Mouse (Mus musculus) kidney, postnatal 36 days (tissue): ENCODE measurements around the gene Tmem63a.

ENCODE experiments used
- DNase-seq, 2 experiments: peaks; one replicate each; pipeline ENCODE4 v3.0.0; 2021 to 2022; ENCODE audit warnings: mixed read lengths in 2 of 2

Tmem63a gene

GRCm38 (mm10) chr1:180965786-180966185, 23.6 kb downstream of the Tmem63a start:
- DNase-seq: no peak

- peak; percentile 43 to 44 for DNase-seq
Measured at GRCm38 (mm10) chr1:180966542-180966941, 24.4 kb downstream of the Tmem63a start.

GRCm38 (mm10) chr1:180967261-180967660, 25.1 kb downstream of the Tmem63a start:
- DNase-seq: no peak

- DNase-seq: no peak
Measured at GRCm38 (mm10) chr1:180972941-180973340, 30.8 kb downstream of the Tmem63a start.

GRCm38 (mm10) chr1:180974126-180974746, 32.1 kb downstream of the Tmem63a start:
- DNase-seq: peak; percentile 32 to 56

GRCm38 (mm10) chr1:180976110-180976679, 34.1 kb downstream of the Tmem63a start:
- peak; percentile 41 to 65 for DNase-seq

GRCm38 (mm10) chr1:180979484-180980251, 37.5 kb downstream of the Tmem63a start:
- DNase-seq: no peak

- peak in 1 of 2 experiments; percentile 23 for DNase-seq
Measured at GRCm38 (mm10) chr1:180980464-180980863, 38.3 kb downstream of the Tmem63a start.

- DNase-seq: peak in 1 of 2 experiments; percentile 21
Measured at GRCm38 (mm10) chr1:180981298-180982046, 39.3 kb downstream of the Tmem63a start.

- no peak for DNase-seq
Measured at GRCm38 (mm10) chr1:180986701-180987100, 44.6 kb downstream of the Tmem63a start.

GRCm38 (mm10) chr1:180987759-180988158, 45.6 kb downstream of the Tmem63a start:
- DNase-seq: peak; percentile 55 to 87

- no peak for DNase-seq
Measured at GRCm38 (mm10) chr1:180990671-180991070, 48.5 kb downstream of the Tmem63a start.

GRCm38 (mm10) chr1:180992142-180992541, 50.0 kb downstream of the Tmem63a start:
- DNase-seq: peak; percentile 70 to 71

GRCm38 (mm10) chr1:181000501-181001092, 58.5 kb downstream of the Tmem63a start:
- DNase-seq: peak; percentile 63 to 69

GRCm38 (mm10) chr1:181001217-181001616, 59.1 kb downstream of the Tmem63a start:
- no peak for DNase-seq

- no peak for DNase-seq
Measured at GRCm38 (mm10) chr1:181001621-181002020, 59.5 kb downstream of the Tmem63a start.

- DNase-seq: no peak
Measured at GRCm38 (mm10) chr1:181003790-181004189, 61.6 kb downstream of the Tmem63a start.

- peak in 1 of 2 experiments; percentile 16 for DNase-seq
Measured at GRCm38 (mm10) chr1:181005331-181005730, 63.2 kb downstream of the Tmem63a start.

GRCm38 (mm10) chr1:181007831-181008230, 65.7 kb downstream of the Tmem63a start:
- no peak for DNase-seq

GRCm38 (mm10) chr1:181008266-181008665, 66.1 kb downstream of the Tmem63a start:
- peak; percentile 71 to 78 for DNase-seq

GRCm38 (mm10) chr1:181009011-181009590, 67.0 kb downstream of the Tmem63a start:
- no peak for DNase-seq

GRCm38 (mm10) chr1:181009754-181010153, 67.6 kb downstream of the Tmem63a start:
- peak; percentile 90 to 91 for DNase-seq
